Mouse (Mus musculus): ENCODE measurements around the gene Fam76b.

The Fam76b gene

GRCm38 (mm10) chr9:13871631-13872030, 44.1 kb downstream of the Fam76b start:
- no peak for DNase-seq (ENCODE audit: low read depth)

- no peak for DNase-seq (ENCODE audit: low read depth)
These were observed 46.8 kb downstream of the Fam76b start for GRCm38 (mm10) chr9:13874359-13874758.

GRCm38 (mm10) chr9:13875340-13875739, 47.8 kb downstream of the Fam76b start:
- peak; percentile 68 for DNase-seq (ENCODE audit: low read depth)

- DNase-seq (ENCODE audit: low read depth) = no peak
These were observed 53.2 kb downstream of the Fam76b start for GRCm38 (mm10) chr9:13880761-13881160.

GRCm38 (mm10) chr9:13882478-13882877, 55.0 kb downstream of the Fam76b start:
- DNase-seq (ENCODE audit: low read depth) = no peak

GRCm38 (mm10) chr9:13888981-13889380, 61.5 kb downstream of the Fam76b start:
- no peak for DNase-seq (ENCODE audit: low read depth)

- peak; percentile 53 for DNase-seq (ENCODE audit: low read depth)
These were observed 62.1 kb downstream of the Fam76b start for GRCm38 (mm10) chr9:13889657-13890056.

- no peak for DNase-seq (ENCODE audit: low read depth)
These were observed 62.7 kb downstream of the Fam76b start for GRCm38 (mm10) chr9:13890171-13890570.

- no peak for DNase-seq (ENCODE audit: low read depth)
These were observed 64.4 kb downstream of the Fam76b start for GRCm38 (mm10) chr9:13891888-13892287.

GRCm38 (mm10) chr9:13893044-13893443, 65.5 kb downstream of the Fam76b start:
- no peak for DNase-seq (ENCODE audit: low read depth)

GRCm38 (mm10) chr9:13894491-13894890, 67.0 kb downstream of the Fam76b start:
- peak; percentile 32 for DNase-seq (ENCODE audit: low read depth)

GRCm38 (mm10) chr9:13894936-13895335, 67.4 kb downstream of the Fam76b start:
- DNase-seq (ENCODE audit: low read depth) = no peak

GRCm38 (mm10) chr9:13896055-13896454, 68.5 kb downstream of the Fam76b start:
- DNase-seq (ENCODE audit: low read depth) = peak; percentile 39

GRCm38 (mm10) chr9:13898510-13899305, 71.2 kb downstream of the Fam76b start:
- no peak for DNase-seq (ENCODE audit: low read depth)

- no peak for DNase-seq (ENCODE audit: low read depth)
These were observed 74.5 kb downstream of the Fam76b start for GRCm38 (mm10) chr9:13902030-13902429.

GRCm38 (mm10) chr9:13904091-13904779, 76.7 kb downstream of the Fam76b start:
- DNase-seq (ENCODE audit: low read depth) = no peak

Data from fibroblast of lung, adult 2 months (primary cell).